Mouse (Mus musculus) E14TG2a.4 (cell line): ENCODE measurements around the gene Armcx1.
A peak's percentile ranks its signal among the peaks of the same experiment; 100 is the strongest.
"Not testable (repeated sequence)": the region's sequence is repeated elsewhere in the genome, so short reads cannot be mapped to it uniquely, and the experiment has no call there.

ENCODE experiments used
- H3K27me3 ChIP-seq: 2 replicates; pipeline ENCODE4 v1.6.1; 2014; ENCODE audit warnings: low read length, control low read depth; ENCODE audit not compliant: insufficient read depth
- H3K36me3 ChIP-seq: 2 replicates; pipeline ENCODE4 v1.6.1; 2014; ENCODE audit warnings: low read length, control low read depth; ENCODE audit not compliant: insufficient read depth
- H3K4me1 ChIP-seq: replicated peaks from 2 replicates; pipeline ENCODE4 v1.6.1; 2014; ENCODE audit warnings: low read depth, low read length, control low read depth
- H3K4me3 ChIP-seq: replicated peaks from 2 replicates; pipeline ENCODE4 v1.5.1; 2014; ENCODE audit warnings: mild to moderate bottlenecking, low read length
- H3K9me3 ChIP-seq: 2 replicates; pipeline ENCODE4 v1.6.1; 2014; ENCODE audit warnings: low read length, control low read depth
- CTCF ChIP-seq: conservative IDR thresholded peaks from 2 replicates; pipeline ENCODE4 v1.5.1; 2014; ENCODE audit warnings: low read length
- NANOG ChIP-seq: IDR thresholded peaks from 2 replicates; pipeline ENCODE4 v1.6.1; 2014; ENCODE audit warnings: borderline replicate concordance, low read length, mixed read lengths
- POU5F1 ChIP-seq: IDR thresholded peaks from 2 replicates; pipeline ENCODE4 v1.6.1; 2014; ENCODE audit warnings: low read length, borderline replicate concordance

Gene Armcx1

DNA sequence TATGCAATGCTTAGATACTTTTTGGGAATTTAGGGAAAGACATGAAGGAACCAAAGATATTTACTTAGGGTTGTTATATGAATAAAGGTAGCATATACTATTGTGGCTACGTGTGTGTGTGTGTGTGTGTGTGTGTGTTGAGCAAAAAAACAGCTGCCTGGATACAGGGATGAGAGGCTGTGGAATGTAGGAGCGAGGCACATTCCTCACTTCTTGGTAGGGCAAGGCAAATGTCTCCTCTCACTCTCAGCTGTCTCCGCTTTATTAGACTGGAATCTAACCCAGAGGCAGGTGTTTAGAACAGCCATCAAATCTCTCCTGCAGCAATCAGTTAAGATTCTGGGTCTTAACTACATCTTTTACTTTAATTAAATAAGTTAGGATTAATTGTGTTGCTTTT is 900 bp upstream of the Armcx1 start:
- Histone ChIP-seq H3K36me3 (peaks cover 28% of the 10 kb centered on the region), H3K9me3 (0 out of 2 replicates have a peak, but pooled peaks cover 5% of the 10 kb centered on the region), H3K4me3 (no peak overlapping the region), H3K4me1 (peaks cover 12% of the 10 kb centered on the region), H3K27me3 (no peaks in the 10 kb centered on the region)
- TF ChIP-seq POU5F1: no peak
- TF ChIP-seq CTCF: no peak
- TF ChIP-seq NANOG: no peak

- H3K9me3 ChIP-seq: 0 out of 2 replicates have a peak, but pooled peaks cover 5% of the 10 kb centered on the region
- peaks cover 12% of the 10 kb centered on the region for H3K4me1 ChIP-seq
- peak overlapping the region; percentile 83 for H3K4me3 ChIP-seq
- H3K36me3 ChIP-seq: peaks cover 31% of the 10 kb centered on the region
- TF ChIP-seq CTCF (no peak), NANOG (no peak), POU5F1 (no peak)
- H3K27me3 ChIP-seq: no peaks in the 10 kb centered on the region
Measured at GRCm38 (mm10) chrX:134718524-134718923, 761 bp downstream of the Armcx1 start.

DNA sequence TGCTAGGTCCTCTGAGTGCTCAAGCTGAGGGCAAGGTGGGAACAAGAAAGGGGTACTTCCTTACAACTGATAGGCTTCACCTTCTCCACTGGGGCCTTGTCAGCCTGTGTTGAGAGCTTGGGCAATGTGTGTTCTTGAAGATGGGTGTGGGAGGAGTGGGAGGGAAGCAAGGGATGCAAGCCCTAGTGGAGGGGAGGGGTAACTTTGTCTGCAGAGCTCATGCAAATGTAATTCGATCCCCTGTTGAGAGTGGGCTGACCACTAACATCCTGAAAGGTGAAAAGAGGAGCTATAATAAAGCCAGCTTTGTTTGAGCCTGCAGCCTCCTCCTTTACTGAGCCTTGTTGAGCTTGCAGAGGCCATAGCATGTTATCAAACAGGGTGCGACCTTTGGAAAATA is 6.0 kb downstream of the Armcx1 start:
- not testable (repeated sequence) for H3K27me3 ChIP-seq, H3K4me3 ChIP-seq, H3K4me1 ChIP-seq

GRCm38 (mm10) chrX:134729778-134730177 is 12.0 kb downstream of the Armcx1 start:
- TF ChIP-seq CTCF (peak; percentile 31), POU5F1 (no peak), NANOG (no peak)
- Histone ChIP-seq H3K36me3 (peaks cover 3% of the 10 kb centered on the region; the same call in 1 of the 2 replicates), H3K4me3 (no peak overlapping the region), H3K4me1 (peaks cover 8% of the 10 kb centered on the region), H3K9me3 (no peaks in the 10 kb centered on the region), H3K27me3 (no peaks in the 10 kb centered on the region)

More for the DNA sequence above, 6.0 kb downstream of the Armcx1 start:
- H3K9me3 ChIP-seq: not testable (repeated sequence)
- H3K36me3 ChIP-seq: peaks cover 35% of the 10 kb centered on the region

GRCm38 (mm10) chrX:134737796-134738195 is 20.0 kb downstream of the Armcx1 start:
- Histone ChIP-seq H3K36me3 (no peaks in the 10 kb centered on the region), H3K4me3 (no peak overlapping the region), H3K27me3 (no peaks in the 10 kb centered on the region), H3K4me1 (no peaks in the 10 kb centered on the region), H3K9me3 (no peaks in the 10 kb centered on the region)
- TF ChIP-seq POU5F1 (no peak), NANOG (no peak), CTCF (no peak)

GRCm38 (mm10) chrX:134739160-134739559 is 21.4 kb downstream of the Armcx1 start:
- Histone ChIP-seq H3K27me3 (no peaks in the 10 kb centered on the region), H3K9me3 (no peaks in the 10 kb centered on the region), H3K36me3 (no peaks in the 10 kb centered on the region), H3K4me3 (no peak overlapping the region), H3K4me1 (no peaks in the 10 kb centered on the region)
- TF ChIP-seq CTCF (no peak), NANOG (no peak), POU5F1 (no peak)

DNA sequence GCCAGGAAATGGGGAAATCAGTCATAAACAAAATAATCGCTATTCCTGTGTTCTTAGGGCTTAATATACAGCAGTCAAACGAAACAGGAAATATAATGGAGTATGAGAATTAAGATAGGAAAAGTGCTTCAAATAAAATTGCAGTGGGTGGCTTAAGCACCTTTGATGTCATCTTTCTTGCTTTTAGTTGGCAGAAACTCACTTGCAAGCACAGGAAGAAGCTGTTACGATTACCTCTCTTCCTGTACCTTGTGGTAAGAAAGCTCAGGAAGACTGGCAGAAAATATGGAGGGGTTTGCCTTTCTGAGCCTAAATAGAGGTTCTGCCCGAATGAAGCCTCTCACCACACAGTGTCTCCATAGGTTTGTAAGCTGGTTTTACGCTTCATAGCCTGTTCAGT is 24.1 kb downstream of the Armcx1 start:
- TF ChIP-seq NANOG: no peak
- TF ChIP-seq POU5F1: no peak
- Histone ChIP-seq H3K4me3 (no peak overlapping the region), H3K36me3 (no peaks in the 10 kb centered on the region), H3K27me3 (no peaks in the 10 kb centered on the region), H3K4me1 (no peaks in the 10 kb centered on the region), H3K9me3 (no peaks in the 10 kb centered on the region)

GRCm38 (mm10) chrX:134746459-134746858 is 28.7 kb downstream of the Armcx1 start:
- no peaks in the 10 kb centered on the region for H3K36me3 ChIP-seq
- no peak for TF ChIP-seq NANOG
- TF ChIP-seq POU5F1: no peak
- peak; percentile 24 for TF ChIP-seq CTCF
- H3K27me3 ChIP-seq: peaks cover 13% of the 10 kb centered on the region
- no peak overlapping the region for H3K4me3 ChIP-seq
- no peaks in the 10 kb centered on the region for H3K9me3 ChIP-seq
- no peaks in the 10 kb centered on the region; the same call in 1 of the 2 replicates for H3K4me1 ChIP-seq

DNA sequence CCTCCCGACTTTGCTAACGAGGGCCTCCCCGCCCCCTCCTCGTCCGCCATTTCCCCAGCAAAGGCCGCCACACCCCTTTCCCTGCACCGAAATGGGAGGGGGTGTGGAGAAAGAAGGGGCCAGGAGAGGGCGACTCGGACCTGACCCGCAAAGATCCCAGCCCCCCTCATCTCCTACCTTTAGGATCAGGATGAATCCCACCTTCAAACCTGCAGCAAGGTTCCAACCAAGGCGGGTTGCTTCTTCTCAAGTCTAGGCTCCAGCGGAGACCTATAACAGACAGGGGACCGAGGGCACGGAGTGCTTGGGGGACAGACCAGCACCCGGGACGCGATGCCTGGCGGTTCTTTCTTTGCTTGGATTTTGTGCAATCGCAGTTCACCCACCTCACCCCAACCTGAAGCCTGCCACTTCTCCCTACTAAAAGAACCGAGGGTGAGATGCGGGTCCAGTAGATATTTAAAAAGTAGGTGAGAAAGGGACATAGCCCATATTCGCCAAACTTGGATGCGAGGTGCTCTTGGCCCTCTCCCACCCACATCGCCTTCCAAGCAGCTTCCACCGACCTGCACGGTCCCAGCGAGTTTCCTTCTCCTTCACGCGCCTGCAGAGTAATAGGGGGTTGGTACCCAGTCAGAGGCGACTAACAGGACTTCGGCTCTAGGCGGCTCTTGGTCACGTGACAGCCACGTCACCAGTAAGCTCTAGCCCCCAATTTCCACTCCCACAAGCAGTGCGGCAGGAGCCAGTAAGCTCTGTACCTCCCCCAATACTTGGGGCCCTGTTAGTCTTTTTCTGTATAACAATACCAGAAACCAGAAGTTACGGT is 33.2 kb downstream of the Armcx1 start, which contains the start of gene Armcx6:
Gene Armcx6 (minus strand): TSS at position 654 of the 829 bp plus-strand sequence.
- H3K4me3 ChIP-seq: peak within 1 kb of the TSS; percentile 72
- no peaks in the 10 kb centered on the region; the same call in 1 of the 2 replicates for H3K4me1 ChIP-seq
- no peaks in the 10 kb centered on the region for H3K36me3 ChIP-seq
- peaks cover 25% of the 10 kb centered on the region for H3K27me3 ChIP-seq
- no peak for TF ChIP-seq NANOG
- TF ChIP-seq POU5F1: no peak
- TF ChIP-seq CTCF: no peak
- H3K9me3 ChIP-seq: no peaks in the 10 kb centered on the region
